Mouse (Mus musculus) stomach, postnatal 0 days (tissue): ENCODE measurements around the gene Pyy. TPM values are rescaled to one million over a fixed set of nuclear protein-coding genes. Genes with fewer than 3 reads are reported as not detected.

Source experiments
- ATAC-seq: fragments of 200-750 bp; cut with Nextera tagmentation; 2 replicates; pipeline ENCODE4 v1.8.0; 2017; ENCODE audit not compliant: low FRiP score, low TSS enrichment
- DNase-seq: peaks from one replicate; pipeline ENCODE4 v3.0.0-alpha.2; 2016; ENCODE audit warnings: low spot score
- H3K27ac ChIP-seq: fragments of 300-500 bp; sonication (generic); replicated peaks from 2 replicates; pipeline ENCODE4 v1.5.1; 2014; ENCODE audit warnings: mild to moderate bottlenecking, control low read depth
- H3K27me3 ChIP-seq: fragments of 300-500 bp; sonication (generic); 2 replicates; pipeline ENCODE4 v1.6.1; 2014; ENCODE audit warnings: low read length; ENCODE audit not compliant: control insufficient read depth, insufficient read depth
- H3K36me3 ChIP-seq: fragments of 300-500 bp; sonication (generic); 2 replicates; pipeline ENCODE4 v1.6.1; 2014; ENCODE audit warnings: low read length, mixed read lengths; ENCODE audit not compliant: control insufficient read depth, insufficient read depth
- H3K4me1 ChIP-seq: fragments of 300-500 bp; sonication (generic); replicated peaks from 2 replicates; pipeline ENCODE4 v1.6.1; 2014; ENCODE audit warnings: antibody characterized with exemption; ENCODE audit not compliant: control insufficient read depth, insufficient read depth
- H3K4me2 ChIP-seq: fragments of 300-500 bp; sonication (generic); replicated peaks from 2 replicates; pipeline ENCODE4 v1.6.1; 2014; ENCODE audit warnings: low read depth, mild to moderate bottlenecking, control low read depth, moderate library complexity
- H3K4me3 ChIP-seq: fragments of 300-500 bp; sonication (generic); 2 replicates; pipeline ENCODE4 v1.5.1; 2014; ENCODE audit warnings: low read depth, low read length, control low read depth
- H3K9ac ChIP-seq: fragments of 300-500 bp; sonication (generic); 2 replicates; pipeline ENCODE4 v1.6.1; 2014; ENCODE audit warnings: mild to moderate bottlenecking, low read length, control low read depth, mixed read lengths
- H3K9me3 ChIP-seq: fragments of 300-500 bp; sonication (generic); 2 replicates; pipeline ENCODE4 v1.6.1; 2016; ENCODE audit warnings: low read length; ENCODE audit not compliant: control insufficient read depth
- CTCF ChIP-seq: IDR thresholded peaks from 2 replicates; pipeline ENCODE4 v1.5.1; 2016; ENCODE audit warnings: antibody characterized with exemption, low read depth, mild to moderate bottlenecking, moderate library complexity
- EP300 ChIP-seq: optimal IDR thresholded peaks from 2 replicates; pipeline ENCODE3; 2016; ENCODE audit warnings: antibody characterized with exemption
- WGBS: fragments of 180-500 bp; shearing (Covaris S2); extraction: QIAGEN DNeasy Blood & Tissue Kit; methylation state at CpG from one replicate; pipeline ENCODE4 v1.1.7; 2014; 5-methylcytosine and 5-hydroxymethylcytosine counted together
- polyA plus RNA-seq: library from polyadenylated mRNA; unstranded; fragments of >200 nt; fragmentation: Nextera tagmentation; extraction: Ambion mirVana; gene quantifications from 2 replicates; pipeline ENCODE4 v1.2.1, GENCODE M21; 2015

Gene Pyy
- polyA plus RNA-seq, 1 experiment from 2014 or later: 64.3 TPM

GRCm38 (mm10) chr11:102146005-102146404, 38.4 kb upstream of the Pyy start:
- DNase-seq: no peak
- H3K9ac ChIP-seq: no peak overlapping the region
- TF ChIP-seq EP300: no peak
- TF ChIP-seq CTCF: no peak
- H3K27me3 ChIP-seq: peaks cover 24% of the 10 kb centered on the region
- H3K4me2 ChIP-seq: peak overlapping the region; percentile 14; the same call in 1 of the 2 replicates
- H3K4me3 ChIP-seq: no peak overlapping the region
- 0 out of 2 replicates have a peak, but pooled peaks have one; percentile 16 for ATAC-seq
- H3K27ac ChIP-seq: no peak overlapping the region
- no peaks in the 10 kb centered on the region for H3K9me3 ChIP-seq
- 9% methylated on average over 16 of the region's 16 CpGs for WGBS
- no peaks in the 10 kb centered on the region for H3K36me3 ChIP-seq
- no peaks in the 10 kb centered on the region for H3K4me1 ChIP-seq

DNA sequence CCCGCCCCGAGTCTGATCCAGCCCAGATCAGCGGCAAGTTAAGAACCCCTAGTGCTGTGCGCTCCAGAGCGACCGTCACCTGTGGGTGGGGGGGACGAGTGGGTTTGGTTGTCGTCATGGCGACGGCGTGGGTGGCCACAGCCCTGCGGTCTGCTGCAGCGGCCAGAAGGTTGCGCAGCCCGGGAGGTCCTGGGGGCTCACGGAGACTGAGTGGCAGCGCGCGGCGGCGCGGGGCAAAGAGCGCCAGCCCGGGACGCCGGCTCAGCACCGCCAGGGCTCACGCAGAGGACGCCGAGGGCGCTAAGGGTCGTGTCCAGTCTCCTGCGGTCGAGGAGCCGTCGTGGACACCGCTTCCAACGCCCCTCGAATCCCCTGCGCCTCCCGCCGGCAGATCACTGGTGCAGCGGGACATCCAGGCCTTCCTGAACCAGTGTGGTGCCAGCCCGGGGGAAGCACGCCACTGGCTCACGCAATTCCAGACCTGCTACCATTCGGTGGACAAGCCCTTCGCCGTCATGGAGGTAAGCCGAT, 37.9 kb upstream of the Pyy start, which contains the start of gene Nags:
Gene Nags (plus strand): TSS at position 43 of the 531 bp plus-strand sequence.
- H3K27ac ChIP-seq: no peak within 1 kb of the TSS
- H3K9me3 ChIP-seq: no peaks in the 10 kb centered on the region
- 2% methylated on average over 50 of the region's 50 CpGs for WGBS
- H3K9ac ChIP-seq: peak within 1 kb of the TSS; percentile 23; the same call in 1 of the 2 replicates
- no peak for ATAC-seq
- H3K27me3 ChIP-seq: peaks cover 24% of the 10 kb centered on the region
- no peaks in the 10 kb centered on the region for H3K36me3 ChIP-seq
- no peak for TF ChIP-seq EP300
- no peak for TF ChIP-seq CTCF
- H3K4me2 ChIP-seq: peak within 1 kb of the TSS; percentile 49
- no peaks in the 10 kb centered on the region for H3K4me1 ChIP-seq
- H3K4me3 ChIP-seq: peak within 1 kb of the TSS; percentile 33
- peak; percentile 40 for DNase-seq

GRCm38 (mm10) chr11:102144957-102145470, 37.4 kb upstream of the Pyy start:
- Histone ChIP-seq H3K4me2 (peak overlapping the region; percentile 49; the same call in 1 of the 2 replicates), H3K27ac (no peak overlapping the region), H3K4me3 (peak overlapping the region; percentile 33), H3K4me1 (no peaks in the 10 kb centered on the region), H3K9me3 (no peaks in the 10 kb centered on the region), H3K27me3 (peaks cover 24% of the 10 kb centered on the region), H3K36me3 (no peaks in the 10 kb centered on the region), H3K9ac (no peak overlapping the region; the same call in 1 of the 2 replicates)
- TF ChIP-seq EP300 (no peak), CTCF (no peak)
- no peak for DNase-seq
- 24% methylated on average over 13 of the region's 13 CpGs for whole genome bisulfite sequencing
- peak; percentile 28; the same call in 1 of the 2 replicates for ATAC-seq

GRCm38 (mm10) chr11:102142355-102142754, 34.7 kb upstream of the Pyy start:
- Histone ChIP-seq H3K36me3 (no peaks in the 10 kb centered on the region), H3K4me2 (no peak overlapping the region), H3K4me3 (no peak overlapping the region), H3K9me3 (no peaks in the 10 kb centered on the region), H3K27ac (no peak overlapping the region), H3K9ac (no peak overlapping the region), H3K27me3 (peaks cover 16% of the 10 kb centered on the region), H3K4me1 (no peaks in the 10 kb centered on the region)
- 48% methylated on average over 7 of the region's 7 CpGs for WGBS
- DNase-seq: no peak
- TF ChIP-seq EP300: no peak
- no peak for TF ChIP-seq CTCF
- ATAC-seq: no peak

DNA sequence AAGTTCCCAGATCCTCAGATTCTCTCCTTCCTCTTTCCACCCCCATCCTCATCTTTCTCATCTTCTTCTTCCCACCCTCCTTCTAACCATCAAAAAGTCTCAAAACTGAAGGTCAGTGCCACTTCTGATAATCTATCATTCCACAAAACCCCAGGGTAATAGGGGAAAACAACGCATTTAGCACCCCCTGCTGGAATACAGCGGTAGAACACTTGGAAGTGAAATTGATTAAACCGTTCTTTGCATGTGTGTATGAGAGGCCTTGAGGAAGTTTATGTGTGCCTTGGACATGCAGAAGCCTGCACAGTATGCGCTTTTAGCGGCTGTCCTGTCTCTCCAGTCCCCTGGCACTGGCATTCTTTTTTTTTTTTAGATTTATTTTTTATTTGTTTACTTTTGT, 32.9 kb upstream of the Pyy start:
- DNase-seq (peak; percentile 76), ATAC-seq (no peak)
- Histone ChIP-seq H3K36me3 (no peaks in the 10 kb centered on the region), H3K4me2 (no peak overlapping the region), H3K4me3 (no peak overlapping the region), H3K9ac (no peak overlapping the region), H3K4me1 (no peaks in the 10 kb centered on the region), H3K27me3 (peaks cover 1% of the 10 kb centered on the region; the same call in 1 of the 2 replicates), H3K27ac (no peak overlapping the region), H3K9me3 (no peaks in the 10 kb centered on the region)
- WGBS: 3% methylated on average over 5 of the region's 5 CpGs
- TF ChIP-seq EP300 (no peak), CTCF (peak; percentile 93)

DNA sequence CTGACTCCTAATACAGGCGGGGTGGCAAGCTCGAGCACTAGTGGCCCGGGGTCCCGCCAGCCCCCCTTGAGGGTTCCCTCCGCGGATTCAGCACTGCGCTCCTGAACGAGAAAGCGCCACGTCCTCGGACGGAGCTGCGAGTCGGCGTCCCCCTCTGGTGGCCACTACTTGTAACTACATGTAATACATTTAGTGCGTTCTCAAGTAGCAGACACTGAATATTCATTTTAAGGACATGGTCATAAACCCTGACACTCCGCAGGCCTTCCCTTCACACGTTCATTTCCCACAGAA, 30.8 kb upstream of the Pyy start:
- Histone ChIP-seq H3K9ac (no peak overlapping the region), H3K4me3 (0 out of 2 replicates have a peak overlapping the region, but pooled peaks have one; percentile 23), H3K9me3 (no peaks in the 10 kb centered on the region), H3K4me2 (peak overlapping the region; percentile 44), H3K36me3 (no peaks in the 10 kb centered on the region), H3K27ac (no peak overlapping the region), H3K4me1 (no peaks in the 10 kb centered on the region), H3K27me3 (no peaks in the 10 kb centered on the region)
- peak; percentile 57 for DNase-seq
- ATAC-seq: peak; percentile 38
- TF ChIP-seq CTCF: peak; percentile 96
- TF ChIP-seq EP300: no peak
- WGBS: 2% methylated on average over 18 of the region's 18 CpGs
